Comparison of ENCODE assay signal across 13 mouse cellular contexts in genomic region chr14:99219757-99220171, GRCm38 (mm10).
A peak's percentile ranks its signal among the peaks of the same experiment; 100 is the strongest.
DNase-seq lines count a peak whose midpoint lies in the region; ATAC-seq lines count a peak whose summit lies in the region.
"Had no signal": no experiment of that assay in that cellular context is flagged by ENCODE, and none has a peak within 500 bp of the region (broad histone marks: within the 10 kb centered on the region; RNA-seq: fewer than 3 reads in every experiment).

No protein-coding gene starts in this region.

- H3K27ac ChIP-seq in midbrain, embryonic 14.5 days (replicated peaks; ENCODE audit: low read depth, low read length) = no peak overlapping the region
- no peak overlapping the region for H3K27ac ChIP-seq in midbrain, embryonic 13.5 days
- H3K27ac ChIP-seq in hindbrain, embryonic 14.5 days = no peak overlapping the region
- no peak overlapping the region for H3K27ac ChIP-seq in neural tube, embryonic 14.5 days (ENCODE audit: low read depth, low read length)
- H3K27ac ChIP-seq: embryonic facial prominence, embryonic 12.5 days had no signal

- no peak overlapping the region for H3K9ac ChIP-seq in midbrain, embryonic 14.5 days (replicated peaks; ENCODE audit: low read length)
- H3K9ac ChIP-seq in midbrain, embryonic 13.5 days (replicated peaks) = no peak overlapping the region
- H3K9ac ChIP-seq in hindbrain, embryonic 14.5 days = no peak overlapping the region
- H3K9ac ChIP-seq in neural tube, embryonic 14.5 days (replicated peaks; ENCODE audit: low read depth, low read length) = no peak overlapping the region
- H3K9ac ChIP-seq: embryonic facial prominence, embryonic 12.5 days had no signal

- H3K4me2 ChIP-seq in midbrain, embryonic 14.5 days (ENCODE audit: low read length) = peak overlapping the region; percentile 1; the same call in 1 of the 2 replicates
- H3K4me2 ChIP-seq in midbrain, embryonic 13.5 days (replicated peaks) = no peak overlapping the region
- H3K4me2 ChIP-seq in hindbrain, embryonic 14.5 days (replicated peaks) = peak overlapping the region; percentile 13
- H3K4me2 ChIP-seq in neural tube, embryonic 14.5 days (ENCODE audit: low read depth, low read length) = 0 out of 2 replicates have a peak overlapping the region, but pooled peaks have one; percentile 14
- H3K4me2 ChIP-seq: embryonic facial prominence, embryonic 12.5 days had no signal

- no peaks in the 10 kb centered on the region for H3K36me3 ChIP-seq in midbrain, embryonic 14.5 days (ENCODE audit: control insufficient read depth, insufficient read depth, low read length)
- H3K36me3 ChIP-seq in midbrain, embryonic 13.5 days = peaks cover 14% of the 10 kb centered on the region; the same call in 1 of the 2 replicates
- peaks cover 12% of the 10 kb centered on the region; the same call in 1 of the 2 replicates for H3K36me3 ChIP-seq in hindbrain, embryonic 14.5 days (replicated peaks; ENCODE audit: control insufficient read depth, insufficient read depth)
- no peaks in the 10 kb centered on the region for H3K36me3 ChIP-seq in neural tube, embryonic 14.5 days (ENCODE audit: control insufficient read depth, insufficient read depth, low read length)

- H3K4me3 ChIP-seq in midbrain, embryonic 14.5 days (replicated peaks; ENCODE audit: low read depth, low read length) = no peak overlapping the region
- H3K4me3 ChIP-seq in midbrain, embryonic 13.5 days (replicated peaks) = no peak overlapping the region
- H3K4me3 ChIP-seq in hindbrain, embryonic 14.5 days (replicated peaks; ENCODE audit: low read length) = no peak overlapping the region
- H3K4me3 ChIP-seq in neural tube, embryonic 14.5 days (ENCODE audit: low read depth, low read length) = no peak overlapping the region
- H3K4me3 ChIP-seq: embryonic facial prominence, embryonic 12.5 days had no signal

- no peaks in the 10 kb centered on the region for H3K4me1 ChIP-seq in midbrain, embryonic 14.5 days (ENCODE audit: control insufficient read depth, insufficient read depth, low read length)
- H3K4me1 ChIP-seq in midbrain, embryonic 13.5 days (replicated peaks) = peaks cover 5% of the 10 kb centered on the region; the same call in 1 of the 2 replicates
- 0 out of 2 replicates have a peak, but pooled peaks cover 6% of the 10 kb centered on the region for H3K4me1 ChIP-seq in hindbrain, embryonic 14.5 days (replicated peaks; ENCODE audit: control insufficient read depth, insufficient read depth, low read length)
- no peaks in the 10 kb centered on the region for H3K4me1 ChIP-seq in neural tube, embryonic 14.5 days (ENCODE audit: control insufficient read depth, insufficient read depth, low read length)
- H3K4me1 ChIP-seq: embryonic facial prominence, embryonic 12.5 days had no signal

- no peaks in the 10 kb centered on the region for H3K27me3 ChIP-seq in midbrain, embryonic 14.5 days (ENCODE audit: control insufficient read depth, insufficient read depth, low read length)
- H3K27me3 ChIP-seq in midbrain, embryonic 13.5 days = no peaks in the 10 kb centered on the region
- H3K27me3 ChIP-seq in hindbrain, embryonic 14.5 days (ENCODE audit: control insufficient read depth, insufficient read depth, low read length) = no peaks in the 10 kb centered on the region
- no peaks in the 10 kb centered on the region for H3K27me3 ChIP-seq in neural tube, embryonic 14.5 days (ENCODE audit: control insufficient read depth, insufficient read depth, low read length)
- H3K27me3 ChIP-seq: embryonic facial prominence, embryonic 12.5 days had no signal

- no peak for ATAC-seq in midbrain, embryonic 14.5 days (ENCODE audit: low FRiP score, low TSS enrichment)
- ATAC-seq in midbrain, embryonic 13.5 days = no peak
- ATAC-seq in hindbrain, embryonic 14.5 days (ENCODE audit: low FRiP score) = peak; percentile 34; the same call in 1 of the 2 replicates
- peak; percentile 82 for ATAC-seq in neural tube, embryonic 14.5 days (ENCODE audit: low read depth)

- 11% methylated on average over 9 of the region's 9 CpGs for WGBS in midbrain, embryonic 14.5 days
- WGBS in midbrain, embryonic 13.5 days = 11% methylated on average over 9 of the region's 9 CpGs
- whole genome bisulfite sequencing in hindbrain, embryonic 14.5 days = 8% methylated on average over 9 of the region's 9 CpGs
- 5% methylated on average over 9 of the region's 9 CpGs for WGBS in neural tube, embryonic 14.5 days

- peak; percentile 16 for DNase-seq in heart, adult 11 months
- no peak for DNase-seq in heart, adult 18-20 months
- peak; percentile 53 for DNase-seq in midbrain, embryonic 14.5 days
- peak; percentile 25 for DNase-seq in hindbrain, embryonic 14.5 days (ENCODE audit: low spot score)
- DNase-seq in spleen, adult 18-20 months = no peak
- no peak for DNase-seq in spleen, postnatal 14 days (ENCODE audit: low spot score in 2 of 2)
- DNase-seq: B cell, adult 2 months; gastrocnemius, postnatal 10 days; lung, adult 18-20 months; right cerebral cortex, postnatal 14 days had no signal

- no peaks in the 10 kb centered on the region for H3K9me3 ChIP-seq in midbrain, embryonic 14.5 days (ENCODE audit: control insufficient read depth, low read length)
- H3K9me3 ChIP-seq in midbrain, embryonic 13.5 days = no peaks in the 10 kb centered on the region
- H3K9me3 ChIP-seq in hindbrain, embryonic 14.5 days (ENCODE audit: control insufficient read depth, low read length) = no peaks in the 10 kb centered on the region
- H3K9me3 ChIP-seq in neural tube, embryonic 14.5 days (ENCODE audit: control insufficient read depth, low read length) = no peaks in the 10 kb centered on the region
- H3K9me3 ChIP-seq: embryonic facial prominence, embryonic 12.5 days had no signal

Comparison
In these comparisons a context has a peak if more than half of its experiments do, and no peak if none do; other contexts are left out.
1. DNase-seq: peak in heart, adult 11 months (single experiment), midbrain, embryonic 14.5 days (single experiment) and hindbrain, embryonic 14.5 days (single experiment); none in heart, adult 18-20 months (0 of 2), spleen, adult 18-20 months (0 of 2) and spleen, postnatal 14 days (0 of 2).
2. ATAC-seq: peak in hindbrain, embryonic 14.5 days (single experiment) and neural tube, embryonic 14.5 days (single experiment); none in midbrain, embryonic 14.5 days (single experiment) and midbrain, embryonic 13.5 days (single experiment).